Mouse (Mus musculus) cerebellum, adult 18-20 months (tissue): ENCODE results near the gene Nup50.

Source experiments
- DNase-seq, 2 experiments: peaks; one replicate each; pipeline ENCODE4 v3.0.0; 2021

Nup50 gene

DNA sequence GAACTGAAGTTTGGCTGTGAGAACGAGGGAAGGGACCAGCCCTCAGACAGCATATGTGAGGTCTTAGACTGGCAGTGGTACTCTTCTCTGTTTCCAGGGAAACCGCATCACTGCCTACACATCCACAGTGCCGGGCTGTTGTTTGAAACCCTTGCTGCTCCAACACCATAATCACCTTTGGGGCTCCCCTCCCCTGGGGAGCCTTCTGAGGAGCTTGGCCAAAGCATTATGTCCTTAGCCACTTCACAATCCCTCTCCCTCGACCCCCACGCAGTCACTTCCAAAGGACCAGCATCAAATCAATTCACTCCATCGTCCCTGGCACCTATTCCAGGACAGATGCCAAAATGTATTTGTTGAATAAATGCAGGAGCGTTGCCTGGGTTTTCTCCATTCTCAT lies 66.6 kb downstream of the Nup50 start:
- DNase-seq: no peak
